Mouse (Mus musculus) hematopoietic stem cell, adult 5-6 weeks (primary cell): ENCODE measurements around the gene 1810013L24Rik. TPM values are rescaled to one million over a fixed set of nuclear protein-coding genes. Genes with fewer than 3 reads are reported as not detected.
A peak's percentile ranks its signal among the peaks of the same experiment; 100 is the strongest.

ENCODE experiments used
- ATAC-seq, 2 experiments: fragments of 125-278 bp in 1 of 2; replicated peaks in 1 of 2; 2 replicates each; pipeline ENCODE4 v1.8.0; 2016 to 2017; ENCODE audit warnings: inconsistent platforms in 2 of 2, mild to moderate bottlenecking in 2 of 2, moderate number of reproducible peaks in 2 of 2, low read depth in 1 of 2, moderate TSS enrichment in 1 of 2; ENCODE audit not compliant: low FRiP score in 2 of 2, poor library complexity in 2 of 2, severe bottlenecking in 2 of 2, insufficient read depth in 1 of 2, low TSS enrichment in 1 of 2
- total RNA-seq: library from RNA; stranded (forward); fragments of 172-1452, 232-1000 nt; gene quantifications from 2 replicates; pipeline ENCODE4 v1.2.3, GENCODE M21; 2017

1810013L24Rik gene
- 72.4 and 84.2 TPM in 2 replicates for total RNA-seq

GRCm38 (mm10) chr16:8829564-8830359 lies at the start of gene 1810013L24Rik:
1810013L24Rik (plus strand) TSS chr16:8830100.
- ATAC-seq, result peak; percentile 94

GRCm38 (mm10) chr16:8780187-8780586 lies 49.7 kb upstream of the 1810013L24Rik start:
- no peak for ATAC-seq

GRCm38 (mm10) chr16:8781191-8781590 lies 48.7 kb upstream of the 1810013L24Rik start:
- ATAC-seq, result no peak

GRCm38 (mm10) chr16:8781660-8782059 lies 48.2 kb upstream of the 1810013L24Rik start:
- ATAC-seq, result no peak

GRCm38 (mm10) chr16:8783198-8783913 lies 46.5 kb upstream of the 1810013L24Rik start:
- no peak for ATAC-seq

GRCm38 (mm10) chr16:8784753-8785152 lies 45.1 kb upstream of the 1810013L24Rik start:
- peak; percentile 46 to 83; a peak in 3 of 4 replicates for ATAC-seq

- ATAC-seq, result no peak
Observed at GRCm38 (mm10) chr16:8790886-8791285, 39.0 kb upstream of the 1810013L24Rik start.

GRCm38 (mm10) chr16:8791949-8792557 lies 37.8 kb upstream of the 1810013L24Rik start, which contains the start of gene Usp7:
Usp7 (minus strand) TSS chr16:8792308.
- ATAC-seq, result no peak

GRCm38 (mm10) chr16:8794952-8795351 lies 34.9 kb upstream of the 1810013L24Rik start:
- peak; percentile 81 for ATAC-seq

GRCm38 (mm10) chr16:8795906-8796305 lies 34.0 kb upstream of the 1810013L24Rik start:
- no peak for ATAC-seq

GRCm38 (mm10) chr16:8806703-8807102 lies 23.2 kb upstream of the 1810013L24Rik start:
- peak; percentile 65 to 68; a peak in 2 of 4 replicates for ATAC-seq

- ATAC-seq, result peak in 1 of 2 experiments; percentile 22; a peak in 1 of 4 replicates
Observed at GRCm38 (mm10) chr16:8810399-8811127, 19.3 kb upstream of the 1810013L24Rik start.

- ATAC-seq, result no peak
Observed at GRCm38 (mm10) chr16:8817872-8818271, 12.0 kb upstream of the 1810013L24Rik start.

GRCm38 (mm10) chr16:8821429-8821828 lies 8.5 kb upstream of the 1810013L24Rik start:
- ATAC-seq, result no peak

GRCm38 (mm10) chr16:8822586-8822985 lies 7.3 kb upstream of the 1810013L24Rik start:
- no peak for ATAC-seq

GRCm38 (mm10) chr16:8823661-8824060 lies 6.2 kb upstream of the 1810013L24Rik start:
- ATAC-seq, result peak; percentile 58 to 88

GRCm38 (mm10) chr16:8827366-8827765 lies 2.5 kb upstream of the 1810013L24Rik start:
- no peak for ATAC-seq
